Mouse (Mus musculus) adrenal gland, postnatal 36 days (tissue): Measurements from ENCODE around the gene Fgd2. TPM values are rescaled to one million over a fixed set of nuclear protein-coding genes. Genes with fewer than 3 reads are reported as not detected.

Experiments
- DNase-seq, 2 experiments: peaks; one replicate each; pipeline ENCODE4 v3.0.0; 2021; ENCODE audit warnings: mixed read lengths in 1 of 2
- total RNA-seq, 2 experiments: library from RNA; stranded (reverse); gene quantifications; 2 replicates each; pipeline ENCODE4 v1.2.3; 2021

The Fgd2 gene
- total RNA-seq, 2 experiments from 2014 or later, result 2.6 to 3.6 TPM

DNA sequence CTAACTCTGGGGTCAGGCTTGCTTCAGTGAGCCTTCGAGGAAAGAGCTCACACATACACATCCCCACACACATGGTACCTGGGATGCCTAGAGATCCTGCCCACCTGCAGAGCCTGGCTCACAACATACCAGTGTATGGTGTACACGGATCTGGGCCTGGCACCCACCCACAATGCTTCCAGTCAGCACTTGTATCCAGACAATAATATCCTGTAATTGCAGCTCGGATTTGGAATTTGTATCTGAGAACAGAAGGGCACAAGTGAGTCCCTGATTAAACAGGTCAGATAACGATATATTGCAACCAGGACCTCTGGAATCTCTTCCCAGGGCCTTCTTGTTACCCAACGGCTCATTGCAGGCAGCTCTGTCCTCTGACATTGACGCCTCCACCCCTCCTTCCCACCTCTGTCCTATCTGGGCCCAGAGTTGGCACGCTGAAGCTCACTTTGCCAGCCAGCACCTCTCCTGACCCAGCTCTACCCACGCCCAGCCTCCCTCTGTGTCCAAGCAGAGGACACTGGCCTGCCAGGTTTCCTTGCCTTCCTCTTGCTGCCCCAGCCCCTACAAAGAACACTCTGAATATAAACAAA lies 62.3 kb downstream of the Fgd2 start:
- peak; percentile 53 to 63 for DNase-seq

GRCm38 (mm10) chr17:29423991-29424390 lies 63.3 kb downstream of the Fgd2 start:
- no peak for DNase-seq

DNA sequence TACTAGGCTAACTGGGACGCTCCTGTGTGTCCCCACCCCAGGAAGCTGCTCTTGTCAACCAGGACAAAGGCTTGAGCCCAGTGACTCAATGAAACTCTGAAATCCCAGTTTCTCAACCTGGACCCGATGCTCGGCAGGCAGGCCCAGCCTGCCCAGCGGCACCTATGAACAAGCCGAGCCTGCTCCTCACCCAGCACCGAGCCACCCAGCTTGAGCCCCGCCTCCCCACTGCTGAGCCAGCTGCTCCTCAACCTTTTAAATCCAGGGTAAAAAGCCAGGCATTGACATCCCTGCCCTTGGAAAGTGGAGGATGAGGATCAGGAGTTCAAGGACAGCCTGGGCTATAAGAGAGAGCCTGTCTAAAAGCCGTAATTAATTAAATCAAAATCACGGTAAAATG lies 64.6 kb downstream of the Fgd2 start:
- DNase-seq, result peak in 1 of 2 experiments; percentile 45

DNA sequence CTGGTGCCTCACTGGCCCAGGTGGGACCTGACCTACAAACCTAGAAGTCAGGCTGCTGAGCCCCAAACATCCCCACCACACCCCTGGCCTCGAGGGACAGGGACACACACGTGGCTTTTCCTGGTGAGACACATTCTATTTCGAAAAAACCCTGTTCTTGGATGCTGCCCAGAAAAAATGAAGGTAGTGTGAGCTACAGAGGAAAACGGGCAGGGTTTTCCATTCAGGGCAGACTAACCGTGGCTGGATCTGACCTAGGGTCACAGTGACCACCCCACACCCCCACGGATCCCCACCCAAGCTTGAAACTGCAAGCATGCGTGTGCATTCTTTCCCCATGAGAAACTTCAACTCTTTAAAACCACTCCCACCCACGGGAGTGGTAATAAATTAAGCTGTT lies 67.5 kb downstream of the Fgd2 start:
- DNase-seq, result peak; percentile 24 to 43

DNA sequence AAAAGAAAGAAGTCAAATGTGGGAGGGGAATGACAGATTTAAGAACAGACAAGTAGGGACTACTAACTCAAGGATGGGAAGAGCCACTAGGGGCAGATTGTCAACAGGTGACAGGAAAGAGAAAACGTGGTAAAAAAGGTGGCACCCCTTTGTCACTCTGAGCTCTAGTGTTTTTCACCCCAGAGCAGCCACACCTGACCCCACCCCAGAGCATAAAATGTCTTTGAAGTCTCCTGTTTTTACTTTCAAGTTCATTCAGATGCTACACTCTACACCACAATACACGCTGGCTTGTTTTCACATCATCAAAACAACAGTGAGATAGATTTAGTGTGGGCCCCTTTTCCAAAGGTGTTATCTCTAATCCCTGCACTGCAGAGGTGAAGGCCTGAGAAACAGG lies 68.1 kb downstream of the Fgd2 start:
- DNase-seq, result no peak

Other genes starting within 250 kb of the Fgd2 start
- gene Rab44, start 246.8 kb upstream of the Fgd2 start, total RNA-seq, result under 1 TPM; 0.20 to 0.50 TPM
- under 1 TPM; 0.17 to 0.76 TPM for gene Cpne5, start 122.7 kb upstream of the Fgd2 start, total RNA-seq
- 10 to 100 TPM; 20.4 to 25.3 TPM for gene Ppil1, start 96.7 kb upstream of the Fgd2 start, total RNA-seq
- gene BC004004, start 92.1 kb upstream of the Fgd2 start, total RNA-seq, result 100 to 1,000 TPM; 112 to 130 TPM
- 10 to 100 TPM; 29.3 to 50.8 TPM for gene Pi16, start 43.2 kb upstream of the Fgd2 start, total RNA-seq
- gene Mtch1, start 13.0 kb upstream of the Fgd2 start, total RNA-seq, result 100 to 1,000 TPM; 249 to 251 TPM
- gene Pim1, start 129.8 kb downstream of the Fgd2 start, total RNA-seq, result 100 to 1,000 TPM; 162 to 206 TPM
- not detected for gene Gm17657, start 188.7 kb downstream of the Fgd2 start, total RNA-seq
- gene Tbc1d22b, start 188.9 kb downstream of the Fgd2 start, total RNA-seq, result 10 to 100 TPM; 24.6 to 28.3 TPM
- not detected for gene Tmem217, start 191.5 kb downstream of the Fgd2 start, total RNA-seq